Comparison of ENCODE assay signal across 9 mouse cellular contexts in genomic region chr9:67156590-67157259, GRCm38 (mm10).
DNase-seq lines count a peak whose midpoint lies in the region; ATAC-seq and TF ChIP-seq lines count a peak whose summit lies in the region.
"Had no signal": no experiment of that assay in that cellular context is flagged by ENCODE, and none has a peak within 500 bp of the region (broad histone marks: within the 10 kb centered on the region; RNA-seq: fewer than 3 reads in every experiment).

No protein-coding gene starts in this region.

- TF ChIP-seq CTCF in heart, adult 2 months (IDR thresholded peaks at IDR 0.05): peak; percentile 75

- H3K36me3 ChIP-seq in heart, adult 2 months (ENCODE audit: control insufficient read depth, insufficient read depth, low read length): no peaks in the 10 kb centered on the region
- no peaks in the 10 kb centered on the region for H3K36me3 ChIP-seq in heart, embryonic 12.5 days
- H3K36me3 ChIP-seq: neural tube, embryonic 13.5 days had no signal

- intact Hi-C loops in heart, adult 2 months (cut with DNase I): loop anchor here (2.0 to 5.0 kb wide), 3 partner anchors 56 to 156 kb away; partner anchors contain the start of gene Tpm1

- no peak overlapping the region for H3K4me3 ChIP-seq in heart, adult 2 months
- no peak overlapping the region for H3K4me3 ChIP-seq in heart, embryonic 12.5 days
- H3K4me3 ChIP-seq: neural tube, embryonic 13.5 days had no signal

- WGBS in heart, adult 2 months: 61% methylated on average over 3 of the region's 3 CpGs
- 65% methylated on average over 3 of the region's 3 CpGs for WGBS in heart, embryonic 12.5 days

- ATAC-seq in heart, embryonic 12.5 days (ENCODE audit: insufficient number of reproducible peaks, low FRiP score): no peak

- H3K27me3 ChIP-seq in heart, adult 2 months (ENCODE audit: control insufficient read depth, insufficient read depth, low read length): no peaks in the 10 kb centered on the region
- no peaks in the 10 kb centered on the region for H3K27me3 ChIP-seq in heart, embryonic 12.5 days (replicated peaks)
- H3K27me3 ChIP-seq: neural tube, embryonic 13.5 days had no signal

- no peaks in the 10 kb centered on the region for H3K9me3 ChIP-seq in heart, embryonic 12.5 days (replicated peaks)
- H3K9me3 ChIP-seq: neural tube, embryonic 13.5 days had no signal

- no peak overlapping the region for H3K4me2 ChIP-seq in heart, embryonic 12.5 days
- H3K4me2 ChIP-seq: neural tube, embryonic 13.5 days had no signal

- H3K27ac ChIP-seq in heart, adult 2 months: no peak overlapping the region
- H3K27ac ChIP-seq in heart, embryonic 12.5 days (ENCODE audit: poor library complexity, severe bottlenecking): no peak overlapping the region
- H3K27ac ChIP-seq: neural tube, embryonic 13.5 days had no signal

- no peaks in the 10 kb centered on the region for H3K79me2 ChIP-seq in heart, adult 2 months (replicated peaks; ENCODE audit: control insufficient read depth, insufficient read depth, low read length)

- peaks cover 1% of the 10 kb centered on the region; the same call in 1 of the 2 replicates for H3K4me1 ChIP-seq in heart, adult 2 months (ENCODE audit: control insufficient read depth, insufficient read depth, low read length)
- peaks cover 36% of the 10 kb centered on the region for H3K4me1 ChIP-seq in heart, embryonic 12.5 days (replicated peaks)
- H3K4me1 ChIP-seq: neural tube, embryonic 13.5 days had no signal

- TF ChIP-seq EP300 in heart, adult 2 months (IDR thresholded peaks at IDR 0.05; ENCODE audit: insufficient read depth, low read depth, low read length): no peak

- TF ChIP-seq POLR2A in heart, adult 2 months (IDR thresholded peaks at IDR 0.05; ENCODE audit: insufficient read depth, low read depth, low read length): no peak

- peak; percentile 32 to 42 for DNase-seq in heart, adult 2 months
- peak; percentile 70 for DNase-seq in urinary bladder, postnatal 14 days (ENCODE audit: low spot score)
- no peak for DNase-seq in urinary bladder, postnatal 10 days (ENCODE audit: low spot score)
- DNase-seq in embryo, embryonic 10.5 days (ENCODE audit: low spot score): peak; percentile 74
- DNase-seq in kidney, adult 9 months: peak; percentile 66
- DNase-seq in retina, adult 2 months (ENCODE audit: low read depth, low spot score): peak; percentile 18
- DNase-seq in layer of hippocampus, adult 9-10 months (ENCODE audit: low spot score): no peak

- no peak overlapping the region for H3K9ac ChIP-seq in heart, adult 2 months (ENCODE audit: low read depth, low read length)
- H3K9ac ChIP-seq in heart, embryonic 12.5 days: no peak overlapping the region
- H3K9ac ChIP-seq: neural tube, embryonic 13.5 days had no signal

Comparison
In these comparisons a context has a peak if more than half of its experiments do, and no peak if none do; other contexts are left out.
1. DNase-seq: peak in heart, adult 2 months (2 of 2), urinary bladder, postnatal 14 days (single experiment), embryo, embryonic 10.5 days (single experiment), kidney, adult 9 months (single experiment) and retina, adult 2 months (single experiment); none in urinary bladder, postnatal 10 days (single experiment) and layer of hippocampus, adult 9-10 months (single experiment).